Mouse (Mus musculus): ENCODE data around the gene Sdad1. TPM values are rescaled to one million over a fixed set of nuclear protein-coding genes. Genes with fewer than 3 reads are reported as not detected.

Gene Sdad1
- total and polyA plus RNA-seq, 2 experiments: 5.7 to 6.3 TPM

DNA sequence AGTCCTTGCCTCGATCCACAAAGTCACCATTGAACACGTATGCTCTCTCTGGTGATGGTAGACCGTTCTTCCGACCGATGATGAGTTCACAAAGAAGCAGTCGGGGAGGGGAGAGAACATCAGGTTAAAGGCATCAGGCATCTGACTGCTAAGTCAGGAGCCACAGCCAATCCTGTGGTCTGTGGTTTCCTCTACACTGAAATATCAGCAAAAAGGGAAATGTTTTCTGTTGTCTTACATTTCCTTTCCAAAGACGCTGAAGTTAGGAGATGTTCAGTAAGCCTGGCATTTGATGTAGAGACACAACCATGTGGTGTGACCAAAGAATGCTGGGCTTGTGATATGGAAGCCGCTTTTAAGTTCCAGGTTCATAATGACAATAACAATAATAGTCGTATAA lies 64.8 kb downstream of the Sdad1 start:
- no peaks in the 10 kb centered on the region for H3K36me3 ChIP-seq (ENCODE audit: control insufficient read depth, insufficient read depth, low read length)
- no peak for TF ChIP-seq POLR2A (IDR thresholded peaks at IDR 0.05; ENCODE audit: extremely low read depth, insufficient read depth, low read length)
- TF ChIP-seq CTCF (IDR thresholded peaks at IDR 0.05; ENCODE audit: low read depth, low read length): no peak
- H3K4me3 ChIP-seq (ENCODE audit: insufficient read depth, low read depth, low read length): no peak overlapping the region
- DNase-seq (ENCODE audit: extremely low read depth, low read depth, low spot score): no peak
- no peaks in the 10 kb centered on the region for H3K4me1 ChIP-seq (ENCODE audit: control insufficient read depth, insufficient read depth, low read length)
- WGBS: 83% methylated on average over 9 of the region's 9 CpGs
- H3K27ac ChIP-seq (replicated peaks; ENCODE audit: insufficient read depth, low read depth, low read length): no peak overlapping the region
- H3K27me3 ChIP-seq (ENCODE audit: control insufficient read depth, insufficient read depth, low read length): no peaks in the 10 kb centered on the region
- no peak overlapping the region for H3K9ac ChIP-seq (ENCODE audit: low read depth, low read length)
- H3K79me2 ChIP-seq (ENCODE audit: control insufficient read depth, insufficient read depth, low read length): no peaks in the 10 kb centered on the region

DNA sequence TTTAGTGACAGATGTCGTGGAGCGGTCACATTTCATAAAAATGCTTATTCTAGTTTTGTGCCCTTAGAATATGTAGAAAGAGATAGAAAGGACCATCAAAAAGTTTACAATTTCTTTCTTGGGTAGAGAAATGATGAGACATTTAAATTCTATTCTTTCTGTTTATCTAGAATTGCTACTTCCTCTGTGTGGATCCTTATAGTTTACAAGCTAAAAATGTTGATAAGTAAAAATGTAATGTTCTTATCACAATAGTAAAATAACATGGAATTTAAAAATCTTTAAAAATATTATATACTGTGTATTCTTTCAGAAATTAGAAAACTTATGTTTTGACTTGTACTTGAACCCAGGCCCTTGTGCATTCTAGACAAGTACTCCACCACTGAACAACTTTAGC lies 65.4 kb downstream of the Sdad1 start:
- H3K27me3 ChIP-seq (ENCODE audit: control insufficient read depth, insufficient read depth, low read length): no peaks in the 10 kb centered on the region
- H3K36me3 ChIP-seq (ENCODE audit: control insufficient read depth, insufficient read depth, low read length): no peaks in the 10 kb centered on the region
- no peak overlapping the region for H3K4me3 ChIP-seq (ENCODE audit: insufficient read depth, low read depth, low read length)
- TF ChIP-seq CTCF (IDR thresholded peaks at IDR 0.05; ENCODE audit: low read depth, low read length) (no peak), POLR2A (IDR thresholded peaks at IDR 0.05; ENCODE audit: extremely low read depth, insufficient read depth, low read length) (no peak)
- 97% methylated on average over 2 of the region's 2 CpGs for WGBS
- DNase-seq (ENCODE audit: extremely low read depth, low read depth, low spot score): no peak
- H3K9ac ChIP-seq (ENCODE audit: low read depth, low read length): no peak overlapping the region
- no peaks in the 10 kb centered on the region for H3K4me1 ChIP-seq (ENCODE audit: control insufficient read depth, insufficient read depth, low read length)
- no peaks in the 10 kb centered on the region for H3K79me2 ChIP-seq (ENCODE audit: control insufficient read depth, insufficient read depth, low read length)
- H3K27ac ChIP-seq (replicated peaks; ENCODE audit: insufficient read depth, low read depth, low read length): no peak overlapping the region

DNA sequence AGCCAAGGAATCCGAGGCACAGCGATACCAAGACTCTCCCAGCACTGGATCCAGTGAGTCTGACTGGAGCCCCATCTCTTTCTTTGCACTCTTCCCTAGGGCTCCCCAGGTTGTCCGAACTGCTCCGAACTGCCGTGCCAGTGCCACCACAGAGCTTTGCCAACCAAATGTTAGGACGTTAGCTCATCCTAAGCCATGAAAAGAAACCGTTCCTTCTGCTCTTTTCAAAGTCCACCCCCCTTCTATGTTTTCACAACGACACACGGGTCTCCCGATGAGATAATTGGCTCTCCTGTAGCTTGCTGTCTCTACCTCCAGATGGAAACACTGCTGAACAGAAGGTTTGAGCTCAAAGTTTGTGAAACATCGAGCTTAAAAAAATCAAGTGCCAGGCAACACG lies 69.5 kb downstream of the Sdad1 start:
- TF ChIP-seq POLR2A (IDR thresholded peaks at IDR 0.05; ENCODE audit: extremely low read depth, insufficient read depth, low read length) (no peak), CTCF (IDR thresholded peaks at IDR 0.05; ENCODE audit: low read depth, low read length) (no peak)
- no peaks in the 10 kb centered on the region for H3K79me2 ChIP-seq (ENCODE audit: control insufficient read depth, insufficient read depth, low read length)
- H3K36me3 ChIP-seq (ENCODE audit: control insufficient read depth, insufficient read depth, low read length): no peaks in the 10 kb centered on the region
- H3K4me3 ChIP-seq (ENCODE audit: insufficient read depth, low read depth, low read length): no peak overlapping the region
- WGBS: 95% methylated on average over 12 of the region's 12 CpGs
- no peak overlapping the region for H3K9ac ChIP-seq (ENCODE audit: low read depth, low read length)
- H3K27ac ChIP-seq (replicated peaks; ENCODE audit: insufficient read depth, low read depth, low read length): no peak overlapping the region
- H3K4me1 ChIP-seq (ENCODE audit: control insufficient read depth, insufficient read depth, low read length): no peaks in the 10 kb centered on the region
- DNase-seq (ENCODE audit: extremely low read depth, low read depth, low spot score): no peak
- no peaks in the 10 kb centered on the region for H3K27me3 ChIP-seq (ENCODE audit: control insufficient read depth, insufficient read depth, low read length)

DNA sequence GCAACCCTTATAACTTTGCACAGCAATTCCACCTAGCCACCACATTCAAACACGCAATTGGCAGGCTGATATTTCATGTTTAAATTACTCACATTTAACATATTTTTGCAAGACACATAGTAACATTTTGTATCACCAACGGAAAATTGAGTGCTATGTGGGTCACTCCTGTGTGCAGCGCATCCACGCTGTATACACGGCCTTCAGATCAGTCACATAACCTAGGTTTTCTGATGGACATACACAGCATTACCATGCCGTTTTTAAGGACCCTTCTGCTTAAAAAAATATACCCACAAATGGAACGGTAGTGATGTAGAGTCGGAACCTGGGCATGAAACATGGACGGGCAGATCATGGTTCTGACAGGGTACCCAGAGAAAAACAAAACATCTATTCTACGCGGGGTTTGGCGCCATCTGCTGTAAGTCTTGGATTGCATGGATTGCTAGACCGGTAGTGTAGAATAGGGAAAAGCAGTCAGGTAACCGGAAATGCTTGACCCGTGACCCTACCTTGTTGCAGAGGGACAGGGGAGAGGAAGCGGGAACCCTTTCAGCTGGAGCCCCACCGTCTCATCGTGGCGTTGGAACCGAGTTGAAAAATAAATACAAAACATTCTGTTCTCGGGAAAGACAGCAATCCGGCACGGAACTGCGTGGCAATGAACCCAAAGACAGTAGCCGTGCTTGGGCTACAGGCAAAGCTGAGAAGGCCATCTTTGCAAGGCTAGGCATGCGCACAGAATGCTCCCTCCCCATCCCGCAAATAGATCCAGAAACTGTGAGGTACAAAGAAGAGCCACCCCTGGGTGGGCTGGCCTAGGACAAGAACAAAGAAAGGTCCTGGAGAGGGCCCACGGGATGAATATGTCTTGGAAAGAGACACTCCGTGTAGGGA lies 70.7 kb downstream of the Sdad1 start:
- no peaks in the 10 kb centered on the region for H3K36me3 ChIP-seq (ENCODE audit: control insufficient read depth, insufficient read depth, low read length)
- no peak overlapping the region for H3K4me3 ChIP-seq (ENCODE audit: insufficient read depth, low read depth, low read length)
- H3K9ac ChIP-seq (ENCODE audit: low read depth, low read length): no peak overlapping the region
- no peaks in the 10 kb centered on the region for H3K4me1 ChIP-seq (ENCODE audit: control insufficient read depth, insufficient read depth, low read length)
- peak; percentile 62 for DNase-seq (ENCODE audit: extremely low read depth, low read depth, low spot score)
- H3K79me2 ChIP-seq (ENCODE audit: control insufficient read depth, insufficient read depth, low read length): no peaks in the 10 kb centered on the region
- no peaks in the 10 kb centered on the region for H3K27me3 ChIP-seq (ENCODE audit: control insufficient read depth, insufficient read depth, low read length)
- peak; percentile 58 for TF ChIP-seq CTCF (IDR thresholded peaks at IDR 0.05; ENCODE audit: low read depth, low read length)
- no peak for TF ChIP-seq POLR2A (IDR thresholded peaks at IDR 0.05; ENCODE audit: extremely low read depth, insufficient read depth, low read length)
- 42% methylated on average over 29 of the region's 29 CpGs for WGBS
- no peak overlapping the region for H3K27ac ChIP-seq (replicated peaks; ENCODE audit: insufficient read depth, low read depth, low read length)

DNA sequence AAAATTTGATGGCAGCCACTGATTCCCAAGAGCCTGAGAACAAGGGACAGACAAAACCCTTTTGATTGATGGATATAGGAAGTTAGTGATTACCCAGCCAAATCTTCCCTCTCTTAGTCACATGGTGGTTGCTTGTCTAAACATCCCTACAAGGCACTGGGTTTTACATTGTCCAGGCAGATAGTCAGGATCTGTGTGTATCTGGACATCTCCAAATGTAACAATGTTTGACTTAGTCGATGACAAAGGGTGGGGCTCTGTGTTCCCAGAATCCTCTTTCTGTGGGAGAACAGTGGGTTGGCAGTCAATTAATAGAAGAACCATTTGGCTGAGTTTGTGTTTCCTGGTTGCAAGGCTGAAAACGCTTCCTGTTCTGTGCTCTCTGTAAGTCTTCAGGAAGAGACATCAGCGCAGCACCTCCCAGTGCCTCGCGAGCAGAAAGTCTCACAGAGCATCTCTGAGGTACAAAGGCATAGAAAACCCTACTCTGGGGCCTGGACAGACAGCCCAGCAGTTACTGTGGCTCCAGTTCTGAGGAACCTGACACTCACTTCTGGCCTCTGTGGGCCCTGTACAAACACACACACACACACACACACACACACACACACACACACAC lies 75.2 kb downstream of the Sdad1 start:
- Histone ChIP-seq H3K27me3 (ENCODE audit: control insufficient read depth, insufficient read depth, low read length) (no peaks in the 10 kb centered on the region), H3K9ac (ENCODE audit: low read depth, low read length) (no peak overlapping the region), H3K27ac (replicated peaks; ENCODE audit: insufficient read depth, low read depth, low read length) (no peak overlapping the region), H3K4me1 (ENCODE audit: control insufficient read depth, insufficient read depth, low read length) (no peaks in the 10 kb centered on the region), H3K79me2 (ENCODE audit: control insufficient read depth, insufficient read depth, low read length) (no peaks in the 10 kb centered on the region), H3K36me3 (ENCODE audit: control insufficient read depth, insufficient read depth, low read length) (no peaks in the 10 kb centered on the region), H3K4me3 (ENCODE audit: insufficient read depth, low read depth, low read length) (no peak overlapping the region)
- TF ChIP-seq CTCF (IDR thresholded peaks at IDR 0.05; ENCODE audit: low read depth, low read length) (no peak), POLR2A (IDR thresholded peaks at IDR 0.05; ENCODE audit: extremely low read depth, insufficient read depth, low read length) (no peak)
- no peak for DNase-seq (ENCODE audit: extremely low read depth, low read depth, low spot score)
- WGBS: 54% methylated on average over 5 of the region's 5 CpGs

Other genes starting within 250 kb of the Sdad1 start
- gene G3bp2, start 226.8 kb downstream of the Sdad1 start, total RNA-seq (2014; rRNA removed): 29.5 and 37.3 TPM in 2 replicates
- gene G3bp2, start 226.8 kb downstream of the Sdad1 start, polyA plus RNA-seq (2012; rRNA removed): 11.3 and 12.1 TPM in 2 replicates
- 44.7 and 46.6 TPM in 2 replicates for gene Uso1, start 172.5 kb downstream of the Sdad1 start, total RNA-seq (2014; rRNA removed)
- gene Uso1, start 172.5 kb downstream of the Sdad1 start, polyA plus RNA-seq (2012; rRNA removed): 20.4 and 22.2 TPM in 2 replicates
- not detected in 2 replicates for gene U90926, start 95.1 kb downstream of the Sdad1 start, total RNA-seq (2014; rRNA removed)
- not detected in 2 replicates for gene U90926, start 95.1 kb downstream of the Sdad1 start, polyA plus RNA-seq (2012; rRNA removed)
- 0.13 TPM in 1 of 2 replicates, not detected in the other for gene Ppef2, start 54.2 kb downstream of the Sdad1 start, total RNA-seq (2014; rRNA removed)
- 0.27 TPM in 1 of 2 replicates, not detected in the other for gene Ppef2, start 54.2 kb downstream of the Sdad1 start, polyA plus RNA-seq (2012; rRNA removed)
- 4.4 and 5.0 TPM in 2 replicates for gene Naaa, start 32.3 kb downstream of the Sdad1 start, total RNA-seq (2014; rRNA removed)
- 4.8 and 5.2 TPM in 2 replicates for gene Naaa, start 32.3 kb downstream of the Sdad1 start, polyA plus RNA-seq (2012; rRNA removed)
- gene Cxcl9, start 17.6 kb upstream of the Sdad1 start, total RNA-seq (2014; rRNA removed): 5.3 and 11.9 TPM in 2 replicates
- 28.2 and 28.8 TPM in 2 replicates for gene Cxcl9, start 17.6 kb upstream of the Sdad1 start, polyA plus RNA-seq (2012; rRNA removed)
- gene Art3, start 21.3 kb upstream of the Sdad1 start, total RNA-seq (2014; rRNA removed): 8.5 and 8.6 TPM in 2 replicates
- 1.7 and 1.8 TPM in 2 replicates for gene Art3, start 21.3 kb upstream of the Sdad1 start, polyA plus RNA-seq (2012; rRNA removed)
- 1.5 and 2.8 TPM in 2 replicates for gene Cxcl10, start 38.4 kb upstream of the Sdad1 start, total RNA-seq (2014; rRNA removed)
- gene Cxcl10, start 38.4 kb upstream of the Sdad1 start, polyA plus RNA-seq (2012; rRNA removed): 6.7 and 13.2 TPM in 2 replicates
- 20.0 and 21.9 TPM in 2 replicates for gene Nup54, start 124.7 kb upstream of the Sdad1 start, total RNA-seq (2014; rRNA removed)
- gene Nup54, start 124.7 kb upstream of the Sdad1 start, polyA plus RNA-seq (2012; rRNA removed): 13.4 and 13.7 TPM in 2 replicates
- gene Scarb2, start 196.4 kb upstream of the Sdad1 start, total RNA-seq (2014; rRNA removed): 112 and 122 TPM in 2 replicates
- 28.5 and 32.4 TPM in 2 replicates for gene Scarb2, start 196.4 kb upstream of the Sdad1 start, polyA plus RNA-seq (2012; rRNA removed)
- 30.3 and 36.6 TPM in 2 replicates for gene Fam47e, start 244.6 kb upstream of the Sdad1 start, total RNA-seq (2014; rRNA removed)
- gene Fam47e, start 244.6 kb upstream of the Sdad1 start, polyA plus RNA-seq (2012; rRNA removed): 9.5 and 9.8 TPM in 2 replicates